In genomic region chr16:76230516-76231302, GRCm38 (mm10) we compare ENCODE assay signal across 14 mouse cellular contexts.
"Had no signal": no experiment of that assay in that cellular context is flagged by ENCODE, and none has a peak within 500 bp of the region (broad histone marks: within the 10 kb centered on the region; RNA-seq: fewer than 3 reads in every experiment).

No protein-coding gene starts in this region.

- H3K9me3 ChIP-seq: kidney, embryonic 15.5 days; limb, embryonic 15.5 days; liver, embryonic 12.5 days; megakaryocyte, embryonic 14.5 days; midbrain, embryonic 15.5 days; neural tube, embryonic 12.5 days; stomach, embryonic 15.5 days had no signal

- H3K4me3 ChIP-seq: kidney, embryonic 15.5 days; limb, embryonic 15.5 days; liver, embryonic 12.5 days; megakaryocyte, embryonic 14.5 days; midbrain, embryonic 15.5 days; neural tube, embryonic 12.5 days; stomach, embryonic 15.5 days had no signal

- H3K4me1 ChIP-seq: limb, embryonic 15.5 days; liver, embryonic 12.5 days; midbrain, embryonic 15.5 days; neural tube, embryonic 12.5 days had no signal

- H3K9ac ChIP-seq: kidney, embryonic 15.5 days; limb, embryonic 15.5 days; liver, embryonic 12.5 days; lung, embryonic 14.5 days; midbrain, embryonic 15.5 days; neural tube, embryonic 12.5 days; stomach, embryonic 15.5 days had no signal

- H3K4me2 ChIP-seq: kidney, embryonic 15.5 days; limb, embryonic 15.5 days; liver, embryonic 12.5 days; lung, embryonic 14.5 days; midbrain, embryonic 11.5 days; midbrain, embryonic 15.5 days; neural tube, embryonic 12.5 days; stomach, embryonic 15.5 days had no signal

- DNase-seq: kidney, postnatal 36 days; lung, embryonic 14.5 days; lung, postnatal 10 days; spleen, adult 18-20 months; thymus, postnatal 36 days had no signal

- H3K36me3 ChIP-seq: kidney, embryonic 15.5 days; limb, embryonic 15.5 days; liver, embryonic 12.5 days; midbrain, embryonic 15.5 days; neural tube, embryonic 12.5 days; stomach, embryonic 15.5 days had no signal

- H3K27me3 ChIP-seq: kidney, embryonic 15.5 days; limb, embryonic 15.5 days; liver, embryonic 12.5 days; megakaryocyte, embryonic 14.5 days; midbrain, embryonic 15.5 days; neural tube, embryonic 12.5 days; stomach, embryonic 15.5 days had no signal

- H3K27ac ChIP-seq: kidney, embryonic 15.5 days; limb, embryonic 15.5 days; liver, embryonic 12.5 days; macrophage; midbrain, embryonic 15.5 days; neural tube, embryonic 12.5 days; stomach, embryonic 15.5 days had no signal

- ATAC-seq: liver, embryonic 12.5 days; midbrain, embryonic 15.5 days had no signal
